ENCODE assay signal across 11 mouse cellular contexts in genomic region chr1:73915218-73916070, GRCm38 (mm10).
DNase-seq lines count a peak whose midpoint lies in the region; ATAC-seq and TF ChIP-seq lines count a peak whose summit lies in the region.
"Had no signal": no experiment of that assay in that cellular context is flagged by ENCODE, and none has a peak within 500 bp of the region (broad histone marks: within the 10 kb centered on the region; RNA-seq: fewer than 3 reads in every experiment).

No protein-coding gene starts in this region.

- TF ChIP-seq POLR2A in limb, embryonic 14.5 days (IDR thresholded peaks at IDR 0.05; ENCODE audit: borderline replicate concordance, extremely low read depth, insufficient read depth, insufficient read length), result no peak

- no peak overlapping the region for H3K4me3 ChIP-seq in embryonic facial prominence, embryonic 10.5 days
- no peak overlapping the region for H3K4me3 ChIP-seq in heart, embryonic 14.5 days (ENCODE audit: control insufficient read depth in 1 of 2, insufficient read depth in 1 of 2, low read depth in 1 of 2, low read length in 2 of 2)
- no peak overlapping the region for H3K4me3 ChIP-seq in limb, embryonic 14.5 days (replicated peaks; ENCODE audit: low read length)
- H3K4me3 ChIP-seq in hindbrain, embryonic 14.5 days (replicated peaks; ENCODE audit: low read length), result no peak overlapping the region
- no peak overlapping the region for H3K4me3 ChIP-seq in hindbrain, embryonic 11.5 days (ENCODE audit: low read depth, low read length)
- H3K4me3 ChIP-seq: hindbrain, embryonic 15.5 days; megakaryocyte, embryonic 14.5 days; stomach, embryonic 15.5 days had no signal

- H3K4me2 ChIP-seq in heart, embryonic 14.5 days (ENCODE audit: low read length), result peak overlapping the region; percentile 21
- no peak overlapping the region for H3K4me2 ChIP-seq in limb, embryonic 14.5 days (replicated peaks; ENCODE audit: low read depth, low read length, severe bottlenecking)
- no peak overlapping the region for H3K4me2 ChIP-seq in hindbrain, embryonic 14.5 days (replicated peaks)
- no peak overlapping the region for H3K4me2 ChIP-seq in hindbrain, embryonic 11.5 days (replicated peaks; ENCODE audit: low read depth, low read length)
- H3K4me2 ChIP-seq: hindbrain, embryonic 15.5 days; stomach, embryonic 15.5 days had no signal

- H3K27ac ChIP-seq in embryonic facial prominence, embryonic 10.5 days (replicated peaks), result 0 out of 2 replicates have a peak overlapping the region, but pooled peaks have one; percentile 11
- H3K27ac ChIP-seq in heart, embryonic 14.5 days (replicated peaks in 1 of 2; ENCODE audit: control insufficient read depth in 1 of 2, insufficient read depth in 1 of 2, low read depth in 2 of 2, low read length in 2 of 2), result peak overlapping the region; percentile 77 to 86
- H3K27ac ChIP-seq in limb, embryonic 14.5 days (replicated peaks; ENCODE audit: low read depth, low read length), result 0 out of 2 replicates have a peak overlapping the region, but pooled peaks have one; percentile 14
- H3K27ac ChIP-seq in hindbrain, embryonic 14.5 days, result no peak overlapping the region
- H3K27ac ChIP-seq in hindbrain, embryonic 11.5 days (ENCODE audit: low read depth, low read length), result no peak overlapping the region
- H3K27ac ChIP-seq: hindbrain, embryonic 15.5 days; stomach, embryonic 15.5 days had no signal

- peak overlapping the region; percentile 58 for H3K9ac ChIP-seq in heart, embryonic 14.5 days (ENCODE audit: low read length)
- no peak overlapping the region for H3K9ac ChIP-seq in limb, embryonic 14.5 days (ENCODE audit: low read depth, low read length, severe bottlenecking)
- no peak overlapping the region for H3K9ac ChIP-seq in hindbrain, embryonic 14.5 days
- no peak overlapping the region for H3K9ac ChIP-seq in hindbrain, embryonic 11.5 days (ENCODE audit: low read depth, low read length)
- H3K9ac ChIP-seq: hindbrain, embryonic 15.5 days; stomach, embryonic 15.5 days had no signal

- no peaks in the 10 kb centered on the region for H3K9me3 ChIP-seq in embryonic facial prominence, embryonic 10.5 days
- no peaks in the 10 kb centered on the region for H3K9me3 ChIP-seq in heart, embryonic 14.5 days (ENCODE audit: control insufficient read depth, low read length)
- H3K9me3 ChIP-seq in limb, embryonic 14.5 days (ENCODE audit: control insufficient read depth, low read length), result no peaks in the 10 kb centered on the region
- no peaks in the 10 kb centered on the region for H3K9me3 ChIP-seq in hindbrain, embryonic 14.5 days (ENCODE audit: control insufficient read depth, low read length)
- H3K9me3 ChIP-seq in hindbrain, embryonic 11.5 days (ENCODE audit: control insufficient read depth, low read length), result no peaks in the 10 kb centered on the region
- H3K9me3 ChIP-seq: hindbrain, embryonic 15.5 days; megakaryocyte, embryonic 14.5 days; stomach, embryonic 15.5 days had no signal

- no peak for ATAC-seq in heart, embryonic 14.5 days (ENCODE audit: insufficient number of reproducible peaks, insufficient read depth, low FRiP score, low read depth)
- peak; percentile 58 for ATAC-seq in limb, embryonic 14.5 days (ENCODE audit: low FRiP score, low read depth)
- no peak for ATAC-seq in hindbrain, embryonic 14.5 days (ENCODE audit: low FRiP score)
- ATAC-seq in hindbrain, embryonic 11.5 days (ENCODE audit: low FRiP score), result no peak

- DNase-seq in kidney, adult 9 months, result peak; percentile 17
- DNase-seq in kidney, postnatal 14 days, result no peak
- no peak for DNase-seq in embryonic facial prominence, embryonic 10.5 days (ENCODE audit: low spot score)
- DNase-seq in limb, embryonic 14.5 days (ENCODE audit: low spot score), result no peak
- DNase-seq in T-cell, adult 2 months (ENCODE audit: low spot score), result no peak
- no peak for DNase-seq in hindbrain, embryonic 14.5 days (ENCODE audit: low spot score)
- no peak for DNase-seq in hindbrain, embryonic 11.5 days (ENCODE audit: low spot score)

- H3K4me1 ChIP-seq in embryonic facial prominence, embryonic 10.5 days, result peaks cover 30% of the 10 kb centered on the region
- peaks cover 42 to 66% of the 10 kb centered on the region in 2 experiments for H3K4me1 ChIP-seq in heart, embryonic 14.5 days (ENCODE audit: control insufficient read depth in 2 of 2, insufficient read depth in 2 of 2, low read length in 2 of 2)
- 0 out of 2 replicates have a peak, but pooled peaks cover 2% of the 10 kb centered on the region for H3K4me1 ChIP-seq in limb, embryonic 14.5 days (ENCODE audit: control insufficient read depth, insufficient read depth, low read length)
- H3K4me1 ChIP-seq in hindbrain, embryonic 14.5 days (replicated peaks; ENCODE audit: control insufficient read depth, insufficient read depth, low read length), result no peaks in the 10 kb centered on the region; the same call in 1 of the 2 replicates
- H3K4me1 ChIP-seq in hindbrain, embryonic 11.5 days (replicated peaks; ENCODE audit: control insufficient read depth, insufficient read depth, low read length), result no peaks in the 10 kb centered on the region

- H3K27me3 ChIP-seq in embryonic facial prominence, embryonic 10.5 days (replicated peaks; ENCODE audit: low read depth, poor library complexity, severe bottlenecking), result 0 out of 2 replicates have a peak, but pooled peaks cover 5% of the 10 kb centered on the region
- H3K27me3 ChIP-seq in heart, embryonic 14.5 days (ENCODE audit: control insufficient read depth, insufficient read depth, low read length), result no peaks in the 10 kb centered on the region
- no peaks in the 10 kb centered on the region for H3K27me3 ChIP-seq in limb, embryonic 14.5 days (ENCODE audit: control insufficient read depth, insufficient read depth, low read length)
- no peaks in the 10 kb centered on the region for H3K27me3 ChIP-seq in hindbrain, embryonic 14.5 days (ENCODE audit: control insufficient read depth, insufficient read depth, low read length)
- no peaks in the 10 kb centered on the region for H3K27me3 ChIP-seq in hindbrain, embryonic 11.5 days (ENCODE audit: control insufficient read depth, insufficient read depth, low read length)
- H3K27me3 ChIP-seq: hindbrain, embryonic 15.5 days; stomach, embryonic 15.5 days had no signal

- H3K36me3 ChIP-seq in embryonic facial prominence, embryonic 10.5 days (replicated peaks), result peaks cover 76% of the 10 kb centered on the region
- H3K36me3 ChIP-seq in heart, embryonic 14.5 days (ENCODE audit: control insufficient read depth, insufficient read depth, low read length), result peaks cover 99% of the 10 kb centered on the region
- H3K36me3 ChIP-seq in limb, embryonic 14.5 days (ENCODE audit: control insufficient read depth, insufficient read depth, low read length), result peaks cover 75% of the 10 kb centered on the region
- no peaks in the 10 kb centered on the region; the same call in 1 of the 2 replicates for H3K36me3 ChIP-seq in hindbrain, embryonic 14.5 days (replicated peaks; ENCODE audit: control insufficient read depth, insufficient read depth)
- no peaks in the 10 kb centered on the region for H3K36me3 ChIP-seq in hindbrain, embryonic 11.5 days (ENCODE audit: control insufficient read depth, insufficient read depth, low read length)
- H3K36me3 ChIP-seq: hindbrain, embryonic 15.5 days had no signal

- WGBS in embryonic facial prominence, embryonic 10.5 days, result 66% methylated on average over 8 of the region's 8 CpGs
- WGBS in heart, embryonic 14.5 days, result 32% methylated on average over 8 of the region's 8 CpGs
- 51% methylated on average over 8 of the region's 8 CpGs for WGBS in limb, embryonic 14.5 days
- WGBS in hindbrain, embryonic 14.5 days, result 72% methylated on average over 8 of the region's 8 CpGs
- 75% methylated on average over 8 of the region's 8 CpGs for WGBS in hindbrain, embryonic 11.5 days

Comparison
In these comparisons a context has a peak if more than half of its experiments do, and no peak if none do; other contexts are left out.
1. H3K27ac ChIP-seq: peak in embryonic facial prominence, embryonic 10.5 days (single experiment), heart, embryonic 14.5 days (2 of 2) and limb, embryonic 14.5 days (single experiment); none in hindbrain, embryonic 14.5 days (single experiment) and hindbrain, embryonic 11.5 days (single experiment).